Comparison of ENCODE assay signal across 14 mouse cellular contexts in genomic region chr9:77252134-77252533, GRCm38 (mm10).
DNase-seq lines count a peak whose midpoint lies in the region; ATAC-seq lines count a peak whose summit lies in the region.
"Had no signal": no experiment of that assay in that cellular context is flagged by ENCODE, and none has a peak within 500 bp of the region (broad histone marks: within the 10 kb centered on the region; RNA-seq: fewer than 3 reads in every experiment).

No protein-coding gene starts in this region.

- H3K4me3 ChIP-seq in embryonic facial prominence, embryonic 14.5 days (ENCODE audit: low read depth, low read length) = no peak overlapping the region
- H3K4me3 ChIP-seq in embryonic facial prominence, embryonic 10.5 days = no peak overlapping the region
- H3K4me3 ChIP-seq: heart, embryonic 13.5 days; megakaryocyte, embryonic 14.5 days had no signal

- ATAC-seq in embryonic facial prominence, embryonic 14.5 days (ENCODE audit: low read depth) = no peak
- ATAC-seq: hindbrain, postnatal 0 days had no signal

- no peaks in the 10 kb centered on the region for H3K36me3 ChIP-seq in embryonic facial prominence, embryonic 14.5 days (ENCODE audit: control insufficient read depth, insufficient read depth, low read length)
- no peaks in the 10 kb centered on the region for H3K36me3 ChIP-seq in embryonic facial prominence, embryonic 10.5 days (replicated peaks)

- no peaks in the 10 kb centered on the region for H3K27me3 ChIP-seq in embryonic facial prominence, embryonic 14.5 days (replicated peaks; ENCODE audit: control insufficient read depth, insufficient read depth, low read length)
- H3K27me3 ChIP-seq in embryonic facial prominence, embryonic 10.5 days (replicated peaks; ENCODE audit: low read depth, poor library complexity, severe bottlenecking) = no peaks in the 10 kb centered on the region
- H3K27me3 ChIP-seq: heart, embryonic 13.5 days; megakaryocyte, embryonic 14.5 days had no signal

- H3K9ac ChIP-seq in embryonic facial prominence, embryonic 14.5 days (ENCODE audit: low read depth, low read length) = no peak overlapping the region
- H3K9ac ChIP-seq: heart, embryonic 13.5 days had no signal

- no peak overlapping the region for H3K27ac ChIP-seq in embryonic facial prominence, embryonic 14.5 days (replicated peaks; ENCODE audit: low read depth, low read length)
- no peak overlapping the region for H3K27ac ChIP-seq in embryonic facial prominence, embryonic 10.5 days (replicated peaks)
- H3K27ac ChIP-seq: heart, embryonic 13.5 days; hindbrain, postnatal 0 days had no signal

- no peak overlapping the region for H3K4me2 ChIP-seq in embryonic facial prominence, embryonic 14.5 days (ENCODE audit: low read depth, low read length)
- H3K4me2 ChIP-seq: heart, embryonic 13.5 days had no signal

- WGBS in embryonic facial prominence, embryonic 14.5 days = 65% methylated on average over 7 of the region's 7 CpGs
- WGBS in embryonic facial prominence, embryonic 10.5 days = 84% methylated on average over 7 of the region's 7 CpGs

- no peaks in the 10 kb centered on the region for H3K9me3 ChIP-seq in embryonic facial prominence, embryonic 14.5 days (ENCODE audit: control insufficient read depth, low read length)
- no peaks in the 10 kb centered on the region for H3K9me3 ChIP-seq in embryonic facial prominence, embryonic 10.5 days
- H3K9me3 ChIP-seq: megakaryocyte, embryonic 14.5 days had no signal

- DNase-seq in embryonic facial prominence, embryonic 14.5 days (ENCODE audit: low spot score) = peak; percentile 2
- no peak for DNase-seq in embryonic facial prominence, embryonic 10.5 days (ENCODE audit: low spot score)
- peak; percentile 44 to 49 for DNase-seq in heart, adult 9 months (ENCODE audit: low spot score in 2 of 2)
- DNase-seq in heart, postnatal 4 days = no peak
- peak; percentile 57 to 62 for DNase-seq in layer of hippocampus, adult 8-10 months (ENCODE audit: low spot score in 2 of 2)
- peak; percentile 39 for DNase-seq in right cerebral cortex, postnatal 25 days
- no peak for DNase-seq in spleen, postnatal 36 days (ENCODE audit: low spot score in 2 of 2)
- no peak for DNase-seq in retina, postnatal 1 day
- DNase-seq: adrenal gland, postnatal 25 days; kidney, adult 8-10 months; liver had no signal

- H3K4me1 ChIP-seq in embryonic facial prominence, embryonic 14.5 days (ENCODE audit: control insufficient read depth, insufficient read depth, low read length) = no peaks in the 10 kb centered on the region
- H3K4me1 ChIP-seq in embryonic facial prominence, embryonic 10.5 days = no peaks in the 10 kb centered on the region
- H3K4me1 ChIP-seq: megakaryocyte, embryonic 14.5 days had no signal

Comparison
In these comparisons a context has a peak if more than half of its experiments do, and no peak if none do; other contexts are left out.
1. DNase-seq: peak in embryonic facial prominence, embryonic 14.5 days (single experiment), heart, adult 9 months (2 of 2), layer of hippocampus, adult 8-10 months (2 of 2) and right cerebral cortex, postnatal 25 days (single experiment); none in embryonic facial prominence, embryonic 10.5 days (single experiment), heart, postnatal 4 days (single experiment), spleen, postnatal 36 days (0 of 2) and retina, postnatal 1 day (single experiment).